Mouse (Mus musculus): ENCODE measurements at regions not wholly inside any gene's neighbourhood (a gene's known extent, or its start where the extent isn't known, plus 50 kb on each side); places are given as distances from the start of the nearest gene placed in this dataset.

- TF ChIP-seq CTCF (IDR thresholded peaks at IDR 0.05; ENCODE audit: borderline replicate concordance, insufficient read depth, low read depth, low read length) (no peak), POLR2A (IDR thresholded peaks at IDR 0.05; ENCODE audit: borderline replicate concordance, insufficient read depth, low read length) (no peak)
Observed at GRCm38 (mm10) chr14:78428233-78429019, 108.2 kb downstream of the Akap11 start.
